ENCODE assay signal across 7 mouse cellular contexts in the genomic region with DNA sequence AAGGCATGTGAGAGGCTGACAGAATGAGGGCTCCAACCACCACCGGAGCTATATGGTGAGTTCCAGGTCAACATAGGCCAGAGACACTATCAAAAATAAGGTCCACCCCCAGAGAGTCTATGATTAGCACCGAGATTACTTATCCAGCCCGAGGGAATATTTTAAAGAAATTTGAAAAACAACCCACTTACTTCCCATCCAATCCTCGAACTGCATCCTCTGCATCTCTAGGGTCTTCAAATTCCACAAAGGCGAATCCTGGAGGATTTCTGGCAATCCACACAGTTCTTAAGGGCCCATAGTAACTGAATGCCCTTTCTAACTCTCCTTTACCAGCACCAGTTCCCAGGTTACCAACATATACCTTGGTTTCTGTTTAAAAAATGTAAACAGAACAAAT. TPM values are rescaled to one million over a fixed set of nuclear protein-coding genes. Genes with fewer than 3 reads are reported as not detected.
DNase-seq lines count a peak whose midpoint lies in the region; ATAC-seq lines count a peak whose summit lies in the region.

No protein-coding gene starts in this region.

- no peaks in the 10 kb centered on the region for H3K9me3 ChIP-seq in lung, embryonic 16.5 days (ENCODE audit: control insufficient read depth, low read length)
- H3K9me3 ChIP-seq in forebrain, embryonic 11.5 days (ENCODE audit: control insufficient read depth, low read length) = no peaks in the 10 kb centered on the region
- H3K9me3 ChIP-seq in limb, embryonic 12.5 days = no peaks in the 10 kb centered on the region
- no peaks in the 10 kb centered on the region for H3K9me3 ChIP-seq in stomach, embryonic 15.5 days

- no peak for DNase-seq in lung, postnatal 4 days
- DNase-seq in forebrain, embryonic 11.5 days (ENCODE audit: low spot score) = no peak
- no peak for DNase-seq in gastrocnemius, adult 18-20 months (ENCODE audit: low spot score)
- DNase-seq in layer of hippocampus, adult 8-10 months (ENCODE audit: low spot score in 2 of 2) = no peak

- no peak for ATAC-seq in lung, embryonic 16.5 days (ENCODE audit: low read depth)
- no peak for ATAC-seq in forebrain, embryonic 11.5 days (replicated peaks; ENCODE audit: low FRiP score)
- ATAC-seq in limb, embryonic 12.5 days (ENCODE audit: insufficient number of reproducible peaks, insufficient read depth, low FRiP score, low TSS enrichment, low read depth) = no peak
- no peak for ATAC-seq in stomach, embryonic 15.5 days (ENCODE audit: insufficient read depth, low FRiP score, low read depth)

- H3K9ac ChIP-seq in lung, embryonic 16.5 days (ENCODE audit: low read length) = peak overlapping the region; percentile 98
- peak overlapping the region; percentile 98 for H3K9ac ChIP-seq in forebrain, embryonic 11.5 days (ENCODE audit: low read length)
- H3K9ac ChIP-seq in limb, embryonic 12.5 days (replicated peaks) = peak overlapping the region; percentile 98
- H3K9ac ChIP-seq in stomach, embryonic 15.5 days = peak overlapping the region; percentile 99

- H3K27ac ChIP-seq in lung, embryonic 16.5 days (ENCODE audit: low read length) = no peak overlapping the region; the same call in 1 of the 2 replicates
- H3K27ac ChIP-seq in forebrain, embryonic 11.5 days (ENCODE audit: low read depth, low read length) = no peak overlapping the region
- H3K27ac ChIP-seq in limb, embryonic 12.5 days = no peak overlapping the region
- 0 out of 2 replicates have a peak overlapping the region, but pooled peaks have one; percentile 98 for H3K27ac ChIP-seq in stomach, embryonic 15.5 days

- peak overlapping the region; percentile 72 for H3K4me2 ChIP-seq in lung, embryonic 16.5 days (ENCODE audit: low read depth, low read length)
- peak overlapping the region; percentile 88 for H3K4me2 ChIP-seq in forebrain, embryonic 11.5 days (ENCODE audit: low read depth, low read length, severe bottlenecking)
- peak overlapping the region; percentile 91 for H3K4me2 ChIP-seq in limb, embryonic 12.5 days
- peak overlapping the region; percentile 84 for H3K4me2 ChIP-seq in stomach, embryonic 15.5 days

- 6% methylated on average over 5 of the region's 5 CpGs for WGBS in lung, embryonic 16.5 days
- 51% methylated on average over 5 of the region's 5 CpGs for WGBS in forebrain, embryonic 11.5 days
- WGBS in limb, embryonic 12.5 days = 35% methylated on average over 5 of the region's 5 CpGs
- WGBS in stomach, embryonic 15.5 days = 10% methylated on average over 5 of the region's 5 CpGs

- 0 out of 2 replicates have a peak, but pooled peaks cover 8% of the 10 kb centered on the region for H3K4me1 ChIP-seq in lung, embryonic 16.5 days (replicated peaks; ENCODE audit: control insufficient read depth, insufficient read depth, low read length)
- H3K4me1 ChIP-seq in forebrain, embryonic 11.5 days (replicated peaks; ENCODE audit: control insufficient read depth, insufficient read depth, low read length) = peaks cover 4% of the 10 kb centered on the region; the same call in 1 of the 2 replicates
- H3K4me1 ChIP-seq in limb, embryonic 12.5 days (replicated peaks) = peaks cover 14% of the 10 kb centered on the region; the same call in 1 of the 2 replicates
- H3K4me1 ChIP-seq in stomach, embryonic 15.5 days = no peaks in the 10 kb centered on the region

- H3K36me3 ChIP-seq in lung, embryonic 16.5 days (ENCODE audit: control insufficient read depth, insufficient read depth, low read length) = peaks cover 31% of the 10 kb centered on the region
- peaks cover 13% of the 10 kb centered on the region; the same call in 1 of the 2 replicates for H3K36me3 ChIP-seq in forebrain, embryonic 11.5 days (ENCODE audit: control insufficient read depth, insufficient read depth, low read length)
- peaks cover 47% of the 10 kb centered on the region for H3K36me3 ChIP-seq in limb, embryonic 12.5 days
- H3K36me3 ChIP-seq in stomach, embryonic 15.5 days = peaks cover 19% of the 10 kb centered on the region

- peak overlapping the region; percentile 65 for H3K4me3 ChIP-seq in lung, embryonic 16.5 days (ENCODE audit: low read length)
- peak overlapping the region; percentile 98 for H3K4me3 ChIP-seq in forebrain, embryonic 11.5 days (ENCODE audit: low read depth, low read length)
- peak overlapping the region; percentile 92 for H3K4me3 ChIP-seq in limb, embryonic 12.5 days (replicated peaks)
- peak overlapping the region; percentile 92 for H3K4me3 ChIP-seq in stomach, embryonic 15.5 days (replicated peaks)

- no peaks in the 10 kb centered on the region for H3K27me3 ChIP-seq in lung, embryonic 16.5 days (ENCODE audit: control insufficient read depth, insufficient read depth, low read depth, low read length)
- H3K27me3 ChIP-seq in forebrain, embryonic 11.5 days (ENCODE audit: control insufficient read depth, insufficient read depth, low read length) = no peaks in the 10 kb centered on the region
- no peaks in the 10 kb centered on the region for H3K27me3 ChIP-seq in limb, embryonic 12.5 days
- H3K27me3 ChIP-seq in stomach, embryonic 15.5 days (replicated peaks) = no peaks in the 10 kb centered on the region

RNA-seq across cellular contexts. Expression of a gene that starts 1.4 kb away (rescaled TPM):
- polyA plus RNA-seq in lung, embryonic 16.5 days (2015; fragmentation: Nextera tagmentation; extraction: Ambion mirVana) = 552 and 582 TPM in 2 replicates
- polyA plus RNA-seq in forebrain, embryonic 11.5 days (2014; fragmentation: Nextera tagmentation; extraction: Ambion mirVana) = 841 and 893 TPM in 2 replicates
- polyA plus RNA-seq in limb, embryonic 12.5 days (2016; fragmentation: Nextera tagmentation; extraction: Ambion mirVana) = 834 and 852 TPM in 2 replicates
- 497 and 548 TPM in 2 replicates for polyA plus RNA-seq in stomach, embryonic 15.5 days (2015; fragmentation: Nextera tagmentation; extraction: Ambion mirVana)
- 10 to 100 TPM; 26.3 to 31.9 TPM for total RNA-seq in gastrocnemius, adult 18-20 months (2021)
- total RNA-seq in layer of hippocampus, adult 8-10 months (2022) = 100 to 1,000 TPM; 110 to 136 (median 121) TPM

RNA-seq across cellular contexts. Expression of a gene that starts 1.6 kb away (rescaled TPM):
- 0.24 TPM in 2 replicates for polyA plus RNA-seq in lung, embryonic 16.5 days (2015; fragmentation: Nextera tagmentation; extraction: Ambion mirVana)
- 0.07 TPM in 1 of 2 replicates, not detected in the other for polyA plus RNA-seq in forebrain, embryonic 11.5 days (2014; fragmentation: Nextera tagmentation; extraction: Ambion mirVana)
- not detected in 2 replicates for polyA plus RNA-seq in limb, embryonic 12.5 days (2016; fragmentation: Nextera tagmentation; extraction: Ambion mirVana)
- polyA plus RNA-seq in stomach, embryonic 15.5 days (2015; fragmentation: Nextera tagmentation; extraction: Ambion mirVana) = 0.06 and 0.13 TPM in 2 replicates
- not detected for total RNA-seq in gastrocnemius, adult 18-20 months (2021)
- under 1 TPM; 0.21 to 0.43 (median 0.30) TPM for total RNA-seq in layer of hippocampus, adult 8-10 months (2022)

RNA-seq across cellular contexts. Expression of a gene that starts 18.6 kb away (rescaled TPM):
- polyA plus RNA-seq in lung, embryonic 16.5 days (2015; fragmentation: Nextera tagmentation; extraction: Ambion mirVana) = 37.0 and 38.5 TPM in 2 replicates
- polyA plus RNA-seq in forebrain, embryonic 11.5 days (2014; fragmentation: Nextera tagmentation; extraction: Ambion mirVana) = 51.6 and 53.9 TPM in 2 replicates
- 36.2 and 41.1 TPM in 2 replicates for polyA plus RNA-seq in limb, embryonic 12.5 days (2016; fragmentation: Nextera tagmentation; extraction: Ambion mirVana)
- 49.4 and 51.5 TPM in 2 replicates for polyA plus RNA-seq in stomach, embryonic 15.5 days (2015; fragmentation: Nextera tagmentation; extraction: Ambion mirVana)
- 1 to 10 TPM; 7.1 to 7.8 TPM for total RNA-seq in gastrocnemius, adult 18-20 months (2021)
- total RNA-seq in layer of hippocampus, adult 8-10 months (2022) = 1 to 10 TPM; 4.9 to 6.5 (median 5.6) TPM
